Mouse (Mus musculus) neural tube, embryonic 15.5 days (tissue): ENCODE measurements around the gene Wfikkn1. TPM values are rescaled to one million over a fixed set of nuclear protein-coding genes. Genes with fewer than 3 reads are reported as not detected.

ENCODE experiments used
- ATAC-seq: fragments of 200-750 bp; cut with Nextera tagmentation; 2 replicates; pipeline ENCODE4 v1.8.0; 2017; ENCODE audit warnings: mild to moderate bottlenecking, moderate TSS enrichment, moderate library complexity; ENCODE audit not compliant: low FRiP score
- H3K27ac ChIP-seq: fragments of 300-500 bp; sonication (generic); replicated peaks from 2 replicates; pipeline ENCODE4 v1.5.1; 2015; ENCODE audit warnings: mild to moderate bottlenecking, inconsistent platforms
- H3K27me3 ChIP-seq: fragments of 300-500 bp; sonication (generic); replicated peaks from 2 replicates; pipeline ENCODE4 v1.6.1; 2015; ENCODE audit warnings: inconsistent platforms
- H3K36me3 ChIP-seq: fragments of 300-500 bp; sonication (generic); 2 replicates; pipeline ENCODE4 v1.6.1; 2015; ENCODE audit warnings: inconsistent platforms
- H3K4me1 ChIP-seq: fragments of 300-500 bp; sonication (generic); 2 replicates; pipeline ENCODE4 v1.6.1; 2015; ENCODE audit warnings: inconsistent platforms
- H3K4me2 ChIP-seq: fragments of 300-500 bp; sonication (generic); 2 replicates; pipeline ENCODE4 v1.6.1; 2015; ENCODE audit warnings: inconsistent platforms, mild to moderate bottlenecking, moderate library complexity
- H3K4me3 ChIP-seq: fragments of 300-500 bp; sonication (generic); replicated peaks from 2 replicates; pipeline ENCODE4 v1.5.1; 2015; ENCODE audit warnings: mild to moderate bottlenecking, inconsistent platforms
- H3K9ac ChIP-seq: fragments of 300-500 bp; sonication (generic); replicated peaks from 2 replicates; pipeline ENCODE4 v1.6.1; 2015; ENCODE audit warnings: mild to moderate bottlenecking, inconsistent platforms
- H3K9me3 ChIP-seq: fragments of 300-500 bp; sonication (generic); replicated peaks from 2 replicates; pipeline ENCODE4 v1.6.1; 2016; ENCODE audit warnings: inconsistent platforms
- WGBS: fragments of 180-500 bp; shearing (Covaris S2); methylation state at CpG from one replicate; pipeline ENCODE4 v1.1.7; 2015; ENCODE audit warnings: mixed read lengths; 5-methylcytosine and 5-hydroxymethylcytosine counted together
- polyA plus RNA-seq: library from polyadenylated mRNA; unstranded; fragments of >200 nt; fragmentation: Nextera tagmentation; extraction: Ambion mirVana; gene quantifications from 2 replicates; pipeline ENCODE4 v1.2.1, GENCODE M21; 2015

Wfikkn1 gene
- polyA plus RNA-seq, 1 experiment from 2014 or later, result 0.47 TPM

DNA sequence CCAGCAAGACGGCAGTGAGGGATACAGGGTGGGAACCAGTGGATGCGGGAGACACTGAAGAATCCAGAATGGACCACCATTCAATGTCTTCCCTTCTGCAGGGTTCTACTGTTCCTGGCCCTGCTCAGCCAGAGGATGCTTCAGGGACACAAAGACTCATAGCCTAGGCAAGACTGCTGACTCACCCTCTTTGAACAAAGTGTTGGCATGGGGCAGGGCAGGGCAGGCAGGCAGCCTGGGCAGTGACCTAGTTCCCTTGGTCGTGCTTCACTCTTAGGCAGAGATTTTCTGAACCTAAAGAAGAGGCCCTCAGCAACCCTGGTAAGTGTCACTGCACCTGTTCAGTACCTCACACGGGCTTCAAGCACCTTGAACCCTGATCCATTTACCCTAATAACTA is 31.2 kb upstream of the Wfikkn1 start:
- 85% methylated on average over 4 of the region's 4 CpGs for WGBS
- Histone ChIP-seq H3K4me3 (no peak overlapping the region), H3K4me2 (no peak overlapping the region), H3K27me3 (no peaks in the 10 kb centered on the region), H3K36me3 (peaks cover 4% of the 10 kb centered on the region; the same call in 1 of the 2 replicates), H3K9me3 (no peaks in the 10 kb centered on the region), H3K9ac (no peak overlapping the region), H3K4me1 (peaks cover 17% of the 10 kb centered on the region), H3K27ac (no peak overlapping the region)
- no peak for ATAC-seq

DNA sequence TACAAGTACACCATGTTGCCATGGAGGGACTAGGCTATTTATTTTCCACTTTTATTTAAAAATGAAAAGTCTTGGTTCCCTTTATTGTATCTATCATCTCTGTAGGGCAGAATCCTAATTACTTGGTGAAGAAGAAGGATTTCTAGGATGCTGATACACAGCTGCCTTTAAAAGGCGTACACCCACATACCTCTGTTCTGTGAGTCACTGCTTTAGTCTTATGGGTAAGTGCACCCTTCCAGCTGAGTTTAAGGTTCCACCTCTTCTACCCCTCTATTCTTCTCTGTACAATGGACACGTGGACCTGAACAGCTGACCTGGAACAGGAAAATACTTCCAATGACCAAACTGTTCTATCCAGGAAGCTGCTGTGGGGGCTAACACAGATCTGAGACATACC is 27.0 kb upstream of the Wfikkn1 start:
- Histone ChIP-seq H3K9me3 (no peaks in the 10 kb centered on the region), H3K4me1 (no peaks in the 10 kb centered on the region), H3K4me3 (no peak overlapping the region), H3K9ac (no peak overlapping the region), H3K4me2 (no peak overlapping the region), H3K27ac (no peak overlapping the region), H3K27me3 (no peaks in the 10 kb centered on the region), H3K36me3 (peaks cover 2% of the 10 kb centered on the region; the same call in 1 of the 2 replicates)
- WGBS, result 89% methylated on average over 2 of the region's 2 CpGs
- ATAC-seq, result no peak

DNA sequence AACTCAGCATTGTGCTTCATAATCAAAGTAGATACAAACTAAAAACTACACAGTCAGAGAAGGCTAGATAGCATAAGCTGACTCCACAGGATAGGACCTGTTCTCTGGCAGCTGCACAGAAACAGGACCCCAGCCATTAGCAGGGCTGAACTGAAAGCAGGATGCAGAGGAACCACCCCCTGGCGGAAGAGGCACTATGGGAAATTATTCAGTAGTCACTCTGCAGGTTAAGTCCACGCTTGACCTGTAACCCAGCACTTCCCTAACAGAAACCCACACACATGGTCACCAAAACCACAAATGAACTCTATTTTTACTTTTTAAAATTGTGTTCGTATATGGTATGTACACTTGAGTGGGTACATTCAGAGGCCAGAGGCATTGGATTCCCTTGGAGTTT is 22.4 kb upstream of the Wfikkn1 start:
- Histone ChIP-seq H3K4me2 (no peak overlapping the region), H3K9me3 (no peaks in the 10 kb centered on the region), H3K27ac (no peak overlapping the region), H3K9ac (no peak overlapping the region), H3K27me3 (no peaks in the 10 kb centered on the region), H3K36me3 (peaks cover 6% of the 10 kb centered on the region), H3K4me1 (no peaks in the 10 kb centered on the region), H3K4me3 (no peak overlapping the region)
- ATAC-seq, result no peak
- 93% methylated on average over 3 of the region's 3 CpGs for WGBS

DNA sequence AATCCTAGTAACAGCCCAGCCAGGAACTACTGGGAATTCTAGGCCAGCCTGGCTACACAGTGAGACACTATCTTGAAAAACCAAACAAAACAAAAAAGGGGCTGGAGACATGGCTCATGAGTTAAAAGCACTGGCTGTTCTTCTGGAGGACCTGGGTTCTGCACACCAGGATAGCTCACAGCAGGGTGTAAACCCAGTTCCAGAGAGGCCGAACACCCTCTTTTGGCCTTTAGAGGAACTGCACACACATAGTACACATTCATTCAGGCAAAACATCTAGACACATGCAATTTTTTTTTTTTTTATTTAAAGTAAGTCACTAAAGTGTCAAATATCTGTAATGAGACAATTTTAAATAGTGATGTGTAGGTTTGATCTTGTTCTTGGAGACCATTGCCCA is 19.5 kb upstream of the Wfikkn1 start:
- Histone ChIP-seq H3K9ac (no peak overlapping the region), H3K27ac (no peak overlapping the region), H3K4me1 (no peaks in the 10 kb centered on the region), H3K9me3 (no peaks in the 10 kb centered on the region), H3K27me3 (no peaks in the 10 kb centered on the region), H3K4me3 (no peak overlapping the region), H3K36me3 (peaks cover 4% of the 10 kb centered on the region), H3K4me2 (no peak overlapping the region)
- no peak for ATAC-seq
- 97% methylated on average over 1 of the region's 1 CpGs for WGBS

DNA sequence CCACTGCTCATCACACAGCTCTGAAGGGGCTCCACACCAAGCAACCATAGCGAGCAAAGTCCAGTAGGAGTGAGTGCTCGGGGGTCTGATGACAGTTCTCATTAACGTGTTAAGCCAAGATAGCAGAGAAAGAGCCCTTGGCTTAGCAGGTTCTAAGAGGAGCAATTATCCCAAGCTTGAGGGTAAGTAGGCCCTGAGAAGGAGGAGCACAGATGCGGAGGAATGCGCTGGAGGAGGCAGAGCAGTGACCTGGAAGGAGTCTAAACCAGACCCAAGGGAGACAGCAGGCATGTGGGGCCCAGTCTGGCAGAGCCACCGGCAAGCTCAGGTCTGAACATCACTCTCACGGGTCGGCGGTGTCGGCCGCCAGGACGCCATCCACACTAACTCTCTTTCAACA is 15.2 kb upstream of the Wfikkn1 start:
- Histone ChIP-seq H3K4me2 (no peak overlapping the region), H3K4me3 (no peak overlapping the region), H3K27ac (no peak overlapping the region), H3K4me1 (peaks cover 6% of the 10 kb centered on the region; the same call in 1 of the 2 replicates), H3K9ac (no peak overlapping the region), H3K27me3 (no peaks in the 10 kb centered on the region), H3K9me3 (no peaks in the 10 kb centered on the region), H3K36me3 (peaks cover 3% of the 10 kb centered on the region)
- ATAC-seq, result no peak
- WGBS, result 75% methylated on average over 12 of the region's 12 CpGs

DNA sequence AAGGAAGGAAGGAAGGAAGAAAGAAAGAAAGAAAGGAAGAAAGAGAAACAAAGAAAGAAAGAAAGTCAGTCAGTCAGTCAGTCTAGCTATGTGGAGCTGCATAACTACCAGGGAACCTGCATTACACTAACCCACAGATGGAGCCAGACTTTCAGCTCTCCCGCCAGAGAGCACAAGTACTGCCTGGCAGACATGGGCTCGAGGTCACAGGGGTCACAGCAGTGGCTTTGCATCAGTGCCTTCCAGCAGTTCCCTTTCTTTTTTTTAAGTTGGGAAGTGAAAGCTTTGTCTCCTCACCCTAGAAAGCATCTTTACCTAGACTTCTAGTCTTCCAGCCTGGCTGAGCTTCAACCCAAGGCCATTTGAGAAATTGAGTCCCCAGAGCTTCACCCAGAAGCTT is 14.8 kb upstream of the Wfikkn1 start:
- no peak for ATAC-seq
- H3K9ac ChIP-seq, result no peak overlapping the region
- H3K4me3 ChIP-seq, result no peak overlapping the region
- H3K9me3 ChIP-seq, result no peaks in the 10 kb centered on the region
- peaks cover 6% of the 10 kb centered on the region; the same call in 1 of the 2 replicates for H3K4me1 ChIP-seq
- H3K27me3 ChIP-seq, result no peaks in the 10 kb centered on the region
- H3K4me2 ChIP-seq, result no peak overlapping the region
- H3K36me3 ChIP-seq, result 0 out of 2 replicates have a peak, but pooled peaks cover under 1% of the 10 kb centered on the region
- WGBS, result 43% methylated on average over 2 of the region's 2 CpGs
- H3K27ac ChIP-seq, result no peak overlapping the region

DNA sequence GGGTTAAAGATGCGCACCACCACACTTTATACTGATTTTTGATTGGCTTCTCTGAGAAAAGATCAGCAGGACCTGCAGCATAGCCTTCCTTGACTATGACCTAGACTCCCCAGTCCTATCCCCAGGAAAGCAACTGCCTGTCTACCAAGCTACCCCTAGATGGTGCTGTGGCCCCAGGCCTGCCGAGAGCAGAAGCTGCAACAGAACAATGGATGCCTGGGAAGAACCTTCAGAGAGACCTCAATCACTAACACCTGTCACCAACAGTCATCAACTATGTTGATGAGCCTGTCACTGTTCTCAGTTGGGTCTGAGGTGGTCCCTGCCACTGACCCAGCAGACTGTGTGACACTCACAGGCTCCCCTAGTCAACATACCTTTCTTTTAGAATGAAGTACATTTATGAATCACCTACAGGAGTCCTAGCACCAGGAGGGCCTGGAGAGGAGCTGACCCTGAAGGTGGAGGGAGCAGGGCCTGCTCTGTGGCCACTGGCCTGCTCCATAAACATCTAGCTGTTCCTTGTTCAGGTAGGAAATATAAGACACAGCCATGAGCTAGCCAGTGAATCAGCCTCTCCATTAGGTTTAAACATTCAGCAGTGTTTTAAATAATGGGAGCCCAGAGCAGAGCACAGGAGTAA is 13.4 kb upstream of the Wfikkn1 start:
- peak; percentile 88 for ATAC-seq

DNA sequence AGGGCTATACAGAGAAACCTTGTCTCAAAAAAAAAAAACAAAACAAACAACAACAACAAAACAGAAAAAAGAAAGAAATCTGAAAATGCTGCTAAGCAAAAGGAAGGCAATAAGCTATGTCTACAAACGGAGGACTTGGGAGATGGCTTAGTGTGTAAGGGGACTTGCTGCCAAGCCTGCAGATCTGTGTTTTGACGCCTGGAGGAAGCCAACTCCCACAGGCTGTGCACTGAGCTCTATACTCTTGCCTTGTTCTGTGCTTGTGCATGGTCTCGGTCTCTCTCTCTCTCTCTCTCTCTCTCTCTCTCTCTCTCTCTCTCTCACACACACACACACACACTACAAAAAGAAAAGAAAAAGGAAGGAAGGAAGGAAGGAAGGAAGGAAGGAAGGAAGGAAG is 8.2 kb upstream of the Wfikkn1 start:
- Histone ChIP-seq H3K4me2 (no peak overlapping the region), H3K9ac (no peak overlapping the region), H3K4me3 (no peak overlapping the region), H3K27me3 (no peaks in the 10 kb centered on the region), H3K9me3 (no peaks in the 10 kb centered on the region), H3K27ac (no peak overlapping the region), H3K36me3 (peaks cover 37% of the 10 kb centered on the region), H3K4me1 (0 out of 2 replicates have a peak, but pooled peaks cover 4% of the 10 kb centered on the region)
- ATAC-seq, result no peak
- WGBS, result 90% methylated on average over 3 of the region's 3 CpGs

More for the DNA sequence above, 13.4 kb upstream of the Wfikkn1 start:
- Histone ChIP-seq H3K9ac (peak overlapping the region; percentile 26; the same call in 1 of the 2 replicates), H3K4me3 (no peak overlapping the region), H3K4me1 (peaks cover 6% of the 10 kb centered on the region; the same call in 1 of the 2 replicates), H3K4me2 (no peak overlapping the region), H3K36me3 (peaks cover 13% of the 10 kb centered on the region), H3K9me3 (no peaks in the 10 kb centered on the region), H3K27me3 (no peaks in the 10 kb centered on the region), H3K27ac (peak overlapping the region; percentile 66)
- 39% methylated on average over 2 of the region's 2 CpGs for WGBS

DNA sequence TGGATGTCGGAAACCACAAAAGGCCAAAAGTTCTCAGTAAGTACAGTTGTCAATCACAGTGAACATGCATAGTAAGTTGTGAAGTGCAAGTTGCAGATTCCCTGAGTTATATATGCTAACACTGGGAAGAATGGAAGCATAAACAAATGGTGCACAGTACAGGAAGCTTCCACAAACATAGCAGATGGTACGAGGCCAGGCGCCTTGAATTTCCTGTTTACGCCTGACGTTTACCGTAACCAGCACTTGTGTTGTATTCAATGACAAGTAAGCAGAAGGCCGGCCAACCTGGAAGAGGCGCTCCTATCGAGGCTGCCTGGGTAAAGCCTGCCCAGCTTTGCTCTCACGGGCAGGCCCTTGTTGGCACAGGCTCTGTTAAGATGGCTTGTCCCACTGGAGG is 6.8 kb upstream of the Wfikkn1 start:
- 90% methylated on average over 10 of the region's 10 CpGs for WGBS
- Histone ChIP-seq H3K9ac (no peak overlapping the region), H3K4me2 (no peak overlapping the region), H3K27ac (no peak overlapping the region), H3K4me1 (0 out of 2 replicates have a peak, but pooled peaks cover 4% of the 10 kb centered on the region), H3K36me3 (peaks cover 50% of the 10 kb centered on the region), H3K27me3 (no peaks in the 10 kb centered on the region), H3K9me3 (no peaks in the 10 kb centered on the region), H3K4me3 (no peak overlapping the region)
- ATAC-seq, result no peak

DNA sequence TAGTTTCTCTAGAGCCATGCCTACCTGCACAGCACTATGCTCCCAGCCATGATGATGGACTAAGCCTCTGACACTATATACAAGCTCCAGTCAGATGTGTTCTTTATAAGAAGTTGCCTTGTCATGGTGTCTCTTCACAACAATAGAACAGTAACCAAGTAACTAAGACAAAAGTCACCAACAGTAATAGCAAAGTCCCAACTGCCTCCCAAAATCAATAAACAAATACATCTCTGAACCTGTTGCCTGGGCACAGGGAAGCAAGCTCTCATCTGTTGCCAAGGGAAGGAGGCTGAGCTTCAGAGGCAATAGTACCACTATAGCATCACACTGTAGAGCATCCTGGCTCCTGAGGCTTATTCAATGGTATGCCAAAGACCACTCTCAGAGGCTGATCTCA is 6.1 kb upstream of the Wfikkn1 start:
- Histone ChIP-seq H3K9ac (no peak overlapping the region), H3K27me3 (no peaks in the 10 kb centered on the region), H3K4me1 (0 out of 2 replicates have a peak, but pooled peaks cover 4% of the 10 kb centered on the region), H3K27ac (no peak overlapping the region), H3K4me3 (no peak overlapping the region), H3K9me3 (no peaks in the 10 kb centered on the region), H3K36me3 (peaks cover 51% of the 10 kb centered on the region), H3K4me2 (no peak overlapping the region)
- no peak for ATAC-seq

DNA sequence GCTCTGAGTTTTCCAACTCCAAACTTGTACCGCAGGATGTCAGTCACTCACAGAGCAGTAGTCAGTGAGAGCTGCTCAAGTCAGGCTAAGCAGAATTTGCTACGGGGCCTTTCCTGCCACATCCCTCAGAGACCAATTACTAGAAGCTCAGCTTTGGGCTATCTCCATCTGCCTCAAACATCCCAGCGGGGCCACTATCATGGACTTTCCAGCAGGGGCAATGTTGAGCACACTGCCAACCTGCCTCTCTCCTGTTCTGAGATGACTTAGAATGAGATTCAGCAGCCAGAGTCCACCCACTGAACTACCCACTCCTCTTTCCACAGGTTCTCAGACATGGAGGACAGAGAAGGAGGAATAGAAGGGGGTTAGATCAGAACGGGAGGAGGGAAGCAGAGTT is 5.0 kb upstream of the Wfikkn1 start:
- Histone ChIP-seq H3K36me3 (peaks cover 51% of the 10 kb centered on the region), H3K4me1 (peaks cover 12% of the 10 kb centered on the region; the same call in 1 of the 2 replicates)

DNA sequence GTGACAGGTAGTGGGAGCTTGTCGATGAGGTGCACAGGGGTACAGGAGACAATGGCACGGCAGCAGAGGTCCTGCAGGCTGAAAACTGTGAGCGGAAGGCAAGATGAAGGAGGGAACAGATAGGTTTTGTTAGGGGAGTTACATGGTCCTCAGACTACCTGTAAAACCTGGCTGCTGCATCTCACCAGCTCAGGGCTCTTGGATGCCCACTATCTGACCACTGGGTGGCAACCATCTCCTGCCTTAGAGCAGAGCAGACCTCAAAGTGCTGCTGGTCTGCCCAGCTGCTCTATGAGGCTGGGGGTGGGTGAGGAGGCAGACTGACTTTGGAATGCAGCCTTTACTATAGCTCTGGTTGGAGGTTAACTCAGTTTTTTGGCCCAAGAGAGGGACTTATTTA is 3.2 kb upstream of the Wfikkn1 start:
- 89% methylated on average over 3 of the region's 3 CpGs for WGBS
- no peaks in the 10 kb centered on the region for H3K27me3 ChIP-seq
- H3K9me3 ChIP-seq, result no peaks in the 10 kb centered on the region
- peaks cover 21% of the 10 kb centered on the region; the same call in 1 of the 2 replicates for H3K4me1 ChIP-seq
- no peak overlapping the region for H3K27ac ChIP-seq
- no peak overlapping the region for H3K4me2 ChIP-seq
- H3K36me3 ChIP-seq, result peaks cover 44% of the 10 kb centered on the region
- H3K9ac ChIP-seq, result no peak overlapping the region
- no peak overlapping the region for H3K4me3 ChIP-seq
- ATAC-seq, result no peak

More for the DNA sequence above, 5.0 kb upstream of the Wfikkn1 start:
- no peak overlapping the region for H3K9ac ChIP-seq
- H3K4me2 ChIP-seq, result no peak overlapping the region
- 62% methylated on average over 4 of the region's 4 CpGs for WGBS
- H3K4me3 ChIP-seq, result no peak overlapping the region
- ATAC-seq, result no peak
- no peaks in the 10 kb centered on the region for H3K9me3 ChIP-seq
- no peak overlapping the region for H3K27ac ChIP-seq
- H3K27me3 ChIP-seq, result no peaks in the 10 kb centered on the region
